Mouse (Mus musculus): ENCODE measurements around the gene Mras. TPM values are rescaled to one million over a fixed set of nuclear protein-coding genes. Genes with fewer than 3 reads are reported as not detected.

Gene Mras
- polyA plus RNA-seq, 1 experiment from 2014 or later: 59.9 TPM

GRCm38 (mm10) chr9:99411785-99412184 lies 25.4 kb downstream of the Mras start:
- 93% methylated on average over 4 of the region's 4 CpGs for WGBS
- ATAC-seq (ENCODE audit: low FRiP score, low TSS enrichment) (no peak), DNase-seq (no peak)
- H3K4me1 ChIP-seq (ENCODE audit: control insufficient read depth, insufficient read depth, low read length): peaks cover 19% of the 10 kb centered on the region
- no peak overlapping the region for H3K9ac ChIP-seq (replicated peaks; ENCODE audit: low read length)
- H3K4me3 ChIP-seq (replicated peaks; ENCODE audit: low read depth, low read length): no peak overlapping the region
- H3K27me3 ChIP-seq (ENCODE audit: control insufficient read depth, insufficient read depth, low read length): no peaks in the 10 kb centered on the region
- H3K4me2 ChIP-seq (ENCODE audit: low read length): no peak overlapping the region
- H3K27ac ChIP-seq (replicated peaks; ENCODE audit: low read depth, low read length): no peak overlapping the region
- H3K36me3 ChIP-seq (ENCODE audit: control insufficient read depth, insufficient read depth, low read length): peaks cover under 1% of the 10 kb centered on the region; the same call in 1 of the 2 replicates
- H3K9me3 ChIP-seq (ENCODE audit: control insufficient read depth, low read length): no peaks in the 10 kb centered on the region

DNA sequence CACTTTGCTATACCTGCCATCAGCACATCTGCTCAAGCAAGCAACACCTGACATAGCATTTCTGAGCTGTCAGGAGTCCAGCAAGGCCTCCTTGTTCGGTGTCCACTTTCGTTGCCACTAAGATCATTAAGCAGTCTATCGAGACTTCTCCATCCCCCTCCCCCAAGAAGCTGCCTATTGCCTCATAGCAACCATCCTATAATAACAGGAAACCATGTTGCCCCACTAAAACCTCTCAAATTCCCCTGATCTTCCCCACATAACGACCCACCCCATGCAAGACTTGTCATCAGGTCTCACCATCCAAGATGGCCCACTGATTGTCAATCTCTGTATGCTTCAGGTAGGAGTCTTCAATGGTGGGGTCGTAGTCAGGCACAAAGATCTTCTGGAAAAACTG lies 26.1 kb downstream of the Mras start:
- H3K9ac ChIP-seq (replicated peaks; ENCODE audit: low read length): no peak overlapping the region
- no peak overlapping the region for H3K4me3 ChIP-seq (replicated peaks; ENCODE audit: low read depth, low read length)
- DNase-seq: no peak
- no peak overlapping the region for H3K27ac ChIP-seq (replicated peaks; ENCODE audit: low read depth, low read length)
- peaks cover 16% of the 10 kb centered on the region for H3K4me1 ChIP-seq (ENCODE audit: control insufficient read depth, insufficient read depth, low read length)
- WGBS: 91% methylated on average over 5 of the region's 5 CpGs
- no peak overlapping the region for H3K4me2 ChIP-seq (ENCODE audit: low read length)
- H3K36me3 ChIP-seq (ENCODE audit: control insufficient read depth, insufficient read depth, low read length): peaks cover 4% of the 10 kb centered on the region; the same call in 1 of the 2 replicates
- ATAC-seq (ENCODE audit: low FRiP score, low TSS enrichment): no peak
- H3K27me3 ChIP-seq (ENCODE audit: control insufficient read depth, insufficient read depth, low read length): no peaks in the 10 kb centered on the region
- H3K9me3 ChIP-seq (ENCODE audit: control insufficient read depth, low read length): no peaks in the 10 kb centered on the region

DNA sequence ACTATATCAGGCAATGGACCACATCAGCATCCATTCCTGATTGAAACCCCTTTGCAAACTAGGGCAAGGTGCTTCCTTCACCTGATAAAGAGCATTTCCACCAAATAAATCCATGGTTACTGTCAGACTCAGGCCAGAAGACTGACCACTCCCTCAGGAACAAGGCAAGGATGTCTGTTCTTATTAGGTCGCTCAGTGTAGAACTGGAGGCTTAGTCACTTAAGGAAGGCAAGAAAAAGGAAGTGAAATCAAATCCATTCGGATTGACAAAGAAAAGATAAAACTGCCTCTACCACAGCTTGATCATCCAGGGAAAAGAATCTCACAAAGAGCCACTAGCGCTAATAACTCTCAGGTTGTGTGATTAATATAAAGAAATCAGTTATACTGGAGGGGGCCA lies 27.9 kb downstream of the Mras start:
- Histone ChIP-seq H3K4me1 (ENCODE audit: control insufficient read depth, insufficient read depth, low read length) (peaks cover 1% of the 10 kb centered on the region), H3K27ac (replicated peaks; ENCODE audit: low read depth, low read length) (no peak overlapping the region), H3K27me3 (ENCODE audit: control insufficient read depth, insufficient read depth, low read length) (no peaks in the 10 kb centered on the region), H3K4me3 (replicated peaks; ENCODE audit: low read depth, low read length) (no peak overlapping the region), H3K4me2 (ENCODE audit: low read length) (no peak overlapping the region), H3K9me3 (ENCODE audit: control insufficient read depth, low read length) (no peaks in the 10 kb centered on the region), H3K9ac (replicated peaks; ENCODE audit: low read length) (no peak overlapping the region), H3K36me3 (ENCODE audit: control insufficient read depth, insufficient read depth, low read length) (peaks cover 4% of the 10 kb centered on the region; the same call in 1 of the 2 replicates)
- 78% methylated on average over 3 of the region's 3 CpGs for WGBS
- no peak for DNase-seq
- no peak for ATAC-seq (ENCODE audit: low FRiP score, low TSS enrichment)

DNA sequence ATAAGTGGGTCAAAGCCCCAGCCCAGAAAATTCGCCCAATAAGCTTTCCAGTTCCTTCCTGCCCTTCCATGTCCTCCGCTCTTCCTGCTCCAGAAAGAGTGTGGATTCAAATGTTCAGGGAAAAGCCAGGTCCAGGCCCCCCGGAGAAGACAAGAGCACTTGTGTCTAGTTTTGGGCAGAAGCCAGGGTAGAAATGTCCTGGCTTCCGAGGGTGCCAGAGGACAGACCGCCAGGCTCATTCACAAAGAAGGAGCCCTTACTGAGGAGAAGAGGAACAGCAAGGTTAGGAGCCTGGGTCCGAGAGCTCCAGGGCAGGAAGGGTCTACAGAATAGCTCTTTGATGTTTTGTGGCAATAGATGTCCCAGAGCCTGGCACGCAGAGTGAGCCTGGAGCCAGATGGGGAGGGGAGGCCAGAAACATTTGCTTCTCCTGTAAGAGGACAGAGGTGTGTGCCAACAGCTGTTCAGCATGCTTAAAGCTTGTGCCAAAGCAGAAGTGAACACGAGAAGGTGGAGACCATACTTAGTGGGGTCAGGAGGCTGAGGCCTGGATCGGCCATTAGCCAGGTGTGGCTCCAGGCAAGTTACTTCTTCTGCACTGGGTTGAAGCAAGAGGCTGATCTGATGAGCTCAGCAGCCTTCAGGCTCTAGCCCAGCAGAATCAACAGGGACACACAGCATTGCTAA lies 35.8 kb downstream of the Mras start:
- Histone ChIP-seq H3K4me3 (replicated peaks; ENCODE audit: low read depth, low read length) (no peak overlapping the region), H3K4me2 (ENCODE audit: low read length) (no peak overlapping the region), H3K27me3 (ENCODE audit: control insufficient read depth, insufficient read depth, low read length) (no peaks in the 10 kb centered on the region), H3K9me3 (ENCODE audit: control insufficient read depth, low read length) (no peaks in the 10 kb centered on the region), H3K27ac (replicated peaks; ENCODE audit: low read depth, low read length) (no peak overlapping the region), H3K9ac (replicated peaks; ENCODE audit: low read length) (no peak overlapping the region), H3K4me1 (ENCODE audit: control insufficient read depth, insufficient read depth, low read length) (no peaks in the 10 kb centered on the region), H3K36me3 (ENCODE audit: control insufficient read depth, insufficient read depth, low read length) (0 out of 2 replicates have a peak, but pooled peaks cover 10% of the 10 kb centered on the region)
- WGBS: 86% methylated on average over 9 of the region's 9 CpGs
- ATAC-seq (ENCODE audit: low FRiP score, low TSS enrichment) (no peak), DNase-seq (no peak)

GRCm38 (mm10) chr9:99400781-99401180 lies 36.4 kb downstream of the Mras start:
- Histone ChIP-seq H3K4me2 (ENCODE audit: low read length) (no peak overlapping the region), H3K9me3 (ENCODE audit: control insufficient read depth, low read length) (no peaks in the 10 kb centered on the region), H3K9ac (replicated peaks; ENCODE audit: low read length) (no peak overlapping the region), H3K27ac (replicated peaks; ENCODE audit: low read depth, low read length) (no peak overlapping the region), H3K27me3 (ENCODE audit: control insufficient read depth, insufficient read depth, low read length) (no peaks in the 10 kb centered on the region), H3K4me1 (ENCODE audit: control insufficient read depth, insufficient read depth, low read length) (no peaks in the 10 kb centered on the region), H3K4me3 (replicated peaks; ENCODE audit: low read depth, low read length) (no peak overlapping the region), H3K36me3 (ENCODE audit: control insufficient read depth, insufficient read depth, low read length) (0 out of 2 replicates have a peak, but pooled peaks cover 10% of the 10 kb centered on the region)
- ATAC-seq (ENCODE audit: low FRiP score, low TSS enrichment) (no peak), DNase-seq (no peak)
- 83% methylated on average over 6 of the region's 6 CpGs for WGBS

- ATAC-seq (ENCODE audit: low FRiP score, low TSS enrichment) (no peak), DNase-seq (no peak)
Measured at GRCm38 (mm10) chr9:99397056-99397815, 39.9 kb downstream of the Mras start.

GRCm38 (mm10) chr9:99394366-99394765 lies 42.8 kb downstream of the Mras start:
- ATAC-seq (ENCODE audit: low FRiP score, low TSS enrichment): no peak
- H3K9me3 ChIP-seq (ENCODE audit: control insufficient read depth, low read length): no peaks in the 10 kb centered on the region
- H3K4me2 ChIP-seq (ENCODE audit: low read length): no peak overlapping the region
- H3K36me3 ChIP-seq (ENCODE audit: control insufficient read depth, insufficient read depth, low read length): peaks cover 20% of the 10 kb centered on the region
- H3K27me3 ChIP-seq (ENCODE audit: control insufficient read depth, insufficient read depth, low read length): no peaks in the 10 kb centered on the region
- H3K4me3 ChIP-seq (replicated peaks; ENCODE audit: low read depth, low read length): no peak overlapping the region
- WGBS: 77% methylated on average over 11 of the region's 11 CpGs
- H3K27ac ChIP-seq (replicated peaks; ENCODE audit: low read depth, low read length): no peak overlapping the region
- H3K4me1 ChIP-seq (ENCODE audit: control insufficient read depth, insufficient read depth, low read length): no peaks in the 10 kb centered on the region
- no peak overlapping the region for H3K9ac ChIP-seq (replicated peaks; ENCODE audit: low read length)
- no peak for DNase-seq

More at GRCm38 (mm10) chr9:99397056-99397815, 39.9 kb downstream of the Mras start:
- WGBS: 82% methylated on average over 13 of the region's 13 CpGs
- Histone ChIP-seq H3K4me3 (replicated peaks; ENCODE audit: low read depth, low read length) (no peak overlapping the region), H3K27me3 (ENCODE audit: control insufficient read depth, insufficient read depth, low read length) (no peaks in the 10 kb centered on the region), H3K9me3 (ENCODE audit: control insufficient read depth, low read length) (no peaks in the 10 kb centered on the region), H3K36me3 (ENCODE audit: control insufficient read depth, insufficient read depth, low read length) (peaks cover 7% of the 10 kb centered on the region), H3K4me2 (ENCODE audit: low read length) (no peak overlapping the region), H3K27ac (replicated peaks; ENCODE audit: low read depth, low read length) (no peak overlapping the region), H3K4me1 (ENCODE audit: control insufficient read depth, insufficient read depth, low read length) (no peaks in the 10 kb centered on the region), H3K9ac (replicated peaks; ENCODE audit: low read length) (no peak overlapping the region)

DNA sequence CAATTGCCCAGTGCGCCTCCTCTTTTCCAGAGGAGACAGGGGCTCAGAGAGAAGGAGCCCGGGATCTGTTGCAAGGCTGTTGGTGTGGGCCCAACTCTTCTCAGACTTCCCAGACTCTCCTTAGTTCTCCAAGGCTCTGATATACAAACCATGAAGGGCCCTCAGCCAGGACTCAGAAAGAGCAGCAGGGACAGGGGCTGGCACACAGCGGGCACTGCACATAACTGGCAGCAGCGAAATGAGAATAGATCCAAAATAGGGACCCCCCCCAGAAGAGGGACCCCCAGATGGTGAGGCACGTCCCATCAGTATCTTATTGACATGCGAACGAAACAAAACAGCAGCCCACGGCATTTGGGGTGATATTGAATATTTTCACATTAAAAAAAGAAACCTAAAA lies 44.0 kb downstream of the Mras start:
- no peak overlapping the region for H3K4me3 ChIP-seq (replicated peaks; ENCODE audit: low read depth, low read length)
- no peaks in the 10 kb centered on the region for H3K27me3 ChIP-seq (ENCODE audit: control insufficient read depth, insufficient read depth, low read length)
- no peaks in the 10 kb centered on the region for H3K9me3 ChIP-seq (ENCODE audit: control insufficient read depth, low read length)
- 95% methylated on average over 8 of the region's 8 CpGs for WGBS
- H3K4me1 ChIP-seq (ENCODE audit: control insufficient read depth, insufficient read depth, low read length): no peaks in the 10 kb centered on the region
- H3K27ac ChIP-seq (replicated peaks; ENCODE audit: low read depth, low read length): no peak overlapping the region
- no peak overlapping the region for H3K4me2 ChIP-seq (ENCODE audit: low read length)
- peaks cover 28% of the 10 kb centered on the region for H3K36me3 ChIP-seq (ENCODE audit: control insufficient read depth, insufficient read depth, low read length)
- ATAC-seq (ENCODE audit: low FRiP score, low TSS enrichment) (no peak), DNase-seq (no peak)
- no peak overlapping the region for H3K9ac ChIP-seq (replicated peaks; ENCODE audit: low read length)

- DNase-seq: no peak
- H3K4me3 ChIP-seq (replicated peaks; ENCODE audit: low read depth, low read length): no peak overlapping the region
- no peaks in the 10 kb centered on the region for H3K4me1 ChIP-seq (ENCODE audit: control insufficient read depth, insufficient read depth, low read length)
- no peak for ATAC-seq (ENCODE audit: low FRiP score, low TSS enrichment)
- 96% methylated on average over 10 of the region's 10 CpGs for WGBS
- no peak overlapping the region for H3K4me2 ChIP-seq (ENCODE audit: low read length)
- H3K36me3 ChIP-seq (ENCODE audit: control insufficient read depth, insufficient read depth, low read length): peaks cover 42% of the 10 kb centered on the region
- no peaks in the 10 kb centered on the region for H3K9me3 ChIP-seq (ENCODE audit: control insufficient read depth, low read length)
- no peak overlapping the region for H3K27ac ChIP-seq (replicated peaks; ENCODE audit: low read depth, low read length)
- H3K27me3 ChIP-seq (ENCODE audit: control insufficient read depth, insufficient read depth, low read length): no peaks in the 10 kb centered on the region
- no peak overlapping the region for H3K9ac ChIP-seq (replicated peaks; ENCODE audit: low read length)
Measured at GRCm38 (mm10) chr9:99391557-99391956, 45.6 kb downstream of the Mras start.
